Mouse (Mus musculus) G1E (cell line): ENCODE measurements at regions not wholly inside any gene's neighbourhood (a gene's known extent, or its start where the extent isn't known, plus 50 kb on each side); places are given as distances from the start of the nearest gene placed in this dataset.

Experiments
- ATAC-seq: 2 replicates; pipeline ENCODE4 v1.8.0; 2016; ENCODE audit warnings: mild to moderate bottlenecking; ENCODE audit not compliant: insufficient number of reproducible peaks, poor library complexity, low FRiP score, severe bottlenecking; ENCODE audit errors: extremely low read depth
- DNase-seq: peaks from one replicate; pipeline ENCODE4 v3.0.0; 2012; ENCODE audit warnings: low spot score
- H3K27me3 ChIP-seq: 2 replicates; pipeline ENCODE4 v1.6.1; 2012; ENCODE audit warnings: mild to moderate bottlenecking, low read length, inconsistent platforms; ENCODE audit not compliant: insufficient read depth
- H3K36me3 ChIP-seq: replicated peaks from 2 replicates; pipeline ENCODE3; 2012; ENCODE audit warnings: mild to moderate bottlenecking, inconsistent platforms
- H3K4me1 ChIP-seq: 2 replicates; pipeline ENCODE4 v1.6.1; 2012; ENCODE audit warnings: low read depth, low read length, inconsistent platforms, mixed read lengths; ENCODE audit not compliant: insufficient read depth
- H3K4me3 ChIP-seq: 2 replicates; pipeline ENCODE4 v1.5.1; 2012; ENCODE audit warnings: low read depth, mild to moderate bottlenecking, inconsistent platforms, low read length, moderate library complexity, mixed read lengths
- H3K9me3 ChIP-seq: replicated peaks from 2 replicates; pipeline ENCODE4 v1.6.1; 2012; ENCODE audit warnings: inconsistent platforms
- CTCF ChIP-seq: IDR thresholded peaks from 2 replicates; pipeline ENCODE4 v1.5.1; 2012; ENCODE audit warnings: low read depth, low read length, inconsistent platforms, mixed read lengths
- GATA1 ChIP-seq: IDR thresholded peaks from 2 replicates; pipeline ENCODE4 v1.6.1; 2012; ENCODE audit warnings: borderline replicate concordance, low read length, inconsistent platforms, mixed read lengths
- GATA2 ChIP-seq: IDR thresholded peaks from 2 replicates; pipeline ENCODE4 v1.6.1; 2012; ENCODE audit warnings: low read depth, low read length, inconsistent platforms, borderline replicate concordance
- POLR2AphosphoS5 ChIP-seq: IDR thresholded peaks from 2 replicates; pipeline ENCODE4 v1.6.1; 2012; ENCODE audit warnings: low read depth, low read length, inconsistent platforms; ENCODE audit not compliant: insufficient replicate concordance
- TAL1 ChIP-seq: conservative IDR thresholded peaks from 2 replicates; pipeline ENCODE4 v1.6.1; 2012; ENCODE audit warnings: low read depth, low read length, inconsistent platforms, mixed read lengths

- TF ChIP-seq GATA1 (no peak), POLR2AphosphoS5 (no peak), CTCF (no peak), TAL1 (no peak), GATA2 (no peak)
- Histone ChIP-seq H3K4me1 (no peaks in the 10 kb centered on the region), H3K4me3 (no peak overlapping the region), H3K36me3 (no peaks in the 10 kb centered on the region), H3K9me3 (no peaks in the 10 kb centered on the region), H3K27me3 (no peaks in the 10 kb centered on the region)
- ATAC-seq (no peak), DNase-seq (no peak)
Observed at GRCm38 (mm10) chr4:33571351-33571750, 261.2 kb downstream of the Rngtt start.

DNA sequence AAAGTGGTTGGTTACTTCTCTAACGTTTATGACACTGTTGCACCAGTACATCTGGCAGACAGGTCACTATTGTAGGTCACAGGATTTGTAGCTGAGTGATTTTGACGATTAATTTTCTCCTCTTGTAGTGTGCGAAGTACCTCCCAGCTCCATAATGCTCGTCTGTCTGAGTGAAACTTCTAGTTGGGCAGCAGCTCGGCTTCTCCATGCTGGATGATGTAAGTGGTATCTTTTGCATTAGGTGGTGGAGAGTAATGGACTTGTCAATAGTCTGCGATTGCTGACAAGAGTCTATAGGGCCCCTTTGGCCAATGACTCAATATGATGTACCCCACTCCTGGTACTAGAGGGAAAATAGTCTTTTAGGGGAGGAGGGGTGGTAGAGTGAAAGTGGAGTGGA, 267.5 kb downstream of the Rngtt start:
- Histone ChIP-seq H3K4me3 (no peak overlapping the region), H3K9me3 (no peaks in the 10 kb centered on the region), H3K4me1 (no peaks in the 10 kb centered on the region), H3K27me3 (no peaks in the 10 kb centered on the region), H3K36me3 (no peaks in the 10 kb centered on the region)
- ATAC-seq (no peak), DNase-seq (no peak)
- no peak for TF ChIP-seq TAL1
- no peak for TF ChIP-seq GATA1
- no peak for TF ChIP-seq GATA2
- no peak for TF ChIP-seq POLR2AphosphoS5
- no peak for TF ChIP-seq CTCF

DNA sequence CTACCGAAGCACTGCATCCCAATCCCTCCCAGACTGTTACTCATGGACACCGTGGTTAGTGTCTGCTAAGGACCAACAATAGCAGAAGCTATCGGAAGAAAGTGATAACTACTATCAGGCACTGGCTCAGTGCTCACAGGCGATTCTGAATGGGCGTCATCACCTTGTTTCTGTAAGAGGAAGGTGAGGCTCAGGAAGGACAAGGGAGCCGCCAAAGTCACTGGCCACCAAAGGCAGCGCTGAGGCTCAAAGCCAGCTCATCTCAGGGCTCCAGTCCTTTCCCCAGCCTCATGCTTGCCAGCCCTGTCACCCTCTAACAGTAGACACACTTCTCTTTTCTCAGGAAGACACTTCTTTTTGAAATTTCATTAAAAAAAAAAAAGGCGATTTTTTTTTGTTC, 270.4 kb downstream of the Rngtt start:
- Histone ChIP-seq H3K4me3 (no peak overlapping the region), H3K27me3 (0 out of 2 replicates have a peak, but pooled peaks cover 2% of the 10 kb centered on the region), H3K4me1 (no peaks in the 10 kb centered on the region), H3K9me3 (no peaks in the 10 kb centered on the region), H3K36me3 (no peaks in the 10 kb centered on the region)
- ATAC-seq (no peak), DNase-seq (no peak)
- no peak for TF ChIP-seq POLR2AphosphoS5
- TF ChIP-seq GATA1: no peak
- TF ChIP-seq CTCF: no peak
- no peak for TF ChIP-seq TAL1
- TF ChIP-seq GATA2: no peak

- no peak for DNase-seq
- H3K36me3 ChIP-seq: no peaks in the 10 kb centered on the region
- TF ChIP-seq POLR2AphosphoS5: no peak
- no peak for TF ChIP-seq TAL1
- no peak for TF ChIP-seq GATA1
- no peak for TF ChIP-seq CTCF
- no peak for TF ChIP-seq GATA2
- H3K4me3 ChIP-seq: no peak overlapping the region
- no peaks in the 10 kb centered on the region for H3K4me1 ChIP-seq
- H3K27me3 ChIP-seq: 0 out of 2 replicates have a peak, but pooled peaks cover 3% of the 10 kb centered on the region
- H3K9me3 ChIP-seq: no peaks in the 10 kb centered on the region
- ATAC-seq: no peak
Observed at GRCm38 (mm10) chr4:33581180-33581591, 271.1 kb downstream of the Rngtt start.

- no peaks in the 10 kb centered on the region for H3K4me1 ChIP-seq
- H3K9me3 ChIP-seq: no peaks in the 10 kb centered on the region
- no peak for ATAC-seq
- H3K4me3 ChIP-seq: no peak overlapping the region
- no peak for DNase-seq
- H3K36me3 ChIP-seq: no peaks in the 10 kb centered on the region
- TF ChIP-seq POLR2AphosphoS5 (no peak), GATA1 (no peak)
- 0 out of 2 replicates have a peak, but pooled peaks cover 5% of the 10 kb centered on the region for H3K27me3 ChIP-seq
Observed at GRCm38 (mm10) chr4:33581766-33582525, 271.8 kb downstream of the Rngtt start.

DNA sequence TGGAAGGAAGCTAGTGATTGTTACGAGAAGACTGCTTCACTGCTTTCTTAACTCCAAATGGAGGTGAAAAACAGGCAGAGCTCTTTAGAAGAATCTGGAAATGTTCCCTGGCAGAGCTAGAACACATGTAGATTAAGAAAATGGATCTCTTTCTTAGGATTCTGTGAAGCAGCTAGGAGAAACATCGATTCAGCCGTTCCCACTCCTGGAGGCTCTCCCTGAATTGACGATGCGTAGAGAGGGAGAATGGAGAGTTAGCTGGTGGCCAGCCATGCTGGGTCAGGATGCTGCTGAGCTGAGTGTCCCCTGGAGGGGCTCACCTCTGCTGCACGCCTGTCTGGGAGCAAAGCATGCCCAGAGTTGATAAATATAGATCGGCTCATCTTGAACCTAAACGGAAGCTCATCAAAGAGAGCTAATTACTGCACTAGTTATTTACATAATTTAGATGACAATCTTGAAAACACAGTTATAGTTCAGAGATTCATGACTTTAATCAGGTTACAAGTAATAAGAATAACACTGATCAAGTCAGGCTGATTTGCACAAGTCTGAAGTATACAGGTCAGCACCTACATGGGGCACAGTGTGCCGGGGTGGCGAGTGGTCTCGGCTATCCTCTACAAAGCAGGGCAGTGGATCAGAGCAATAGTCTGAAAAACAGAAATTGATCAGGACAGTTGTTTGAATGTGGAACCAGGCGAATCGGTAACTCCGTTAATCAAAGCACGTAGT, 273.0 kb downstream of the Rngtt start:
- Histone ChIP-seq H3K27me3 (0 out of 2 replicates have a peak, but pooled peaks cover 5% of the 10 kb centered on the region), H3K9me3 (no peaks in the 10 kb centered on the region), H3K36me3 (no peaks in the 10 kb centered on the region), H3K4me3 (no peak overlapping the region), H3K4me1 (no peaks in the 10 kb centered on the region)
- DNase-seq: no peak
- no peak for ATAC-seq
- TF ChIP-seq TAL1 (no peak), GATA1 (no peak), POLR2AphosphoS5 (no peak), GATA2 (no peak), CTCF (no peak)
